Mouse (Mus musculus): ENCODE measurements around the gene Brd7.

The Brd7 gene

DNA sequence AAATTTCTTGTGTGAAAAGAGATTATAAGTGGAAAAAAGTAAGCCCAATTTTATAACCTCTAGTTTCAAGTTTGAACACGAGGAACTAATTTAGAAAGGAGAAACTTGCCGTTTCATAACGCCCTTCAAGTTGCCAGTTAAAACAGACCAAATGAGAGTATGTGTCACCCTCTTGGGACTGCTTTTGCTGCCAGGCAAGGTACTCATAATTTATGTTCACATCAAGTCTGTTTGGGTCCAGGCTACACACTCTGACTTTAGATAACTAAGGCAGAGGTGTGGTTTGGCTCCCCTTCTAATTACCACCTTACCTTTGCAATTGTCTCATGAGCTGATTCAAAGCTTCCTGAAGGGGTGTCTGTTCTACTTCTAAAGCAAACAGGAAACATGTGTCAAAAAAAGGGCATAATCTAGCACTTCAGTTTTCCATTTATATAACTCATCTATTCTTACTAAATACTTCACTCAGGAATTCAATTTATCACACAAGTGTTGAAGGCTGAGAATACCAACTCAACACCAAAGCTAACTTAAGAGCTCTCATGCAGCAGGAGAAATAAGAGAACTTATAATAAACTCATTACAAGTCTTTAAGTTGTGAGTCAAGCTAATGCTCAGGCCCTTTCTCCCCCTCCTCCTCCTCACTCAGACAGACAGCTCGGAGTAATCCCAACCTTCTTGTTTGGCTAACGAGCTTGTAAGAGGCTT lies 4.6 kb downstream of the Brd7 start:
- no peak for DNase-seq (ENCODE audit: low spot score in 2 of 2)

DNA sequence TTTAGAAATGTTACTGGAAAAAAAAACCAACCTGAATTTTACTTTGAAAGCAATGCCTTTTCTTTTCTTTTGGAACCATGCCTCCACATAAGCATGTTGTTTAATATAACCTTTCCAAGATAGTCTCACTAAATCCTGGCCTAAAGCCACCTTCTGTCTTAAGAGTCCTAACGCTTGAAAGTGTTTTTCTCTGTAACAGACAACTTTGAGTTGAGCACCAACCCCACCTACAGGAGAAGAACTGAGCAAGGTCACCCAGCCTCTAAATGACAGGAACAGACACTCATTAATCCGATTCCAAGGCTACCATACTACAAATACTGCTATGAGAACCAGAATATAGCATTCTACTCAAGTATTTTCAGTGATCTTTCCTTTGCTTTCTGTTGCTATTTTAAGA lies 12.9 kb downstream of the Brd7 start:
- no peak for DNase-seq (ENCODE audit: low spot score in 2 of 2)

DNA sequence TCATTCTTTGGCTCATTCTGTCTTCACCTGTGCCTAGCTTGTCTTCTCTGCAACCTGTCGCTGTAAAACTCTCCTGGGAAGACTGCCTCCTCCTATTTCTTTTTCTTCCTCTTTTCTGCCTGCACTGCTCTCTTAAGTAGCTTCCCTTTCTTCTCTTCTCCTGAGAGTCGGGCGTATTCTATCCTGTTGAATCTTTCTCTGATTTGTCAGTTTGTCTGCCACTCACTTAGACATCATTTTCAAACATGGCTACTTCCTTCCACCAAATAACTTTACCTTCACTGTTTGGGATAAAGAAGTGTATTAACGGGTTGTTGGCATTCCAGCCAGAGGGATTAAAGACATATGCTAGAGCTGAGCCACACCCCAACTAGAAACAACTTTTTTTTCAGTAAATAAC lies 20.0 kb downstream of the Brd7 start:
- no peak for DNase-seq (ENCODE audit: low spot score in 2 of 2)

DNA sequence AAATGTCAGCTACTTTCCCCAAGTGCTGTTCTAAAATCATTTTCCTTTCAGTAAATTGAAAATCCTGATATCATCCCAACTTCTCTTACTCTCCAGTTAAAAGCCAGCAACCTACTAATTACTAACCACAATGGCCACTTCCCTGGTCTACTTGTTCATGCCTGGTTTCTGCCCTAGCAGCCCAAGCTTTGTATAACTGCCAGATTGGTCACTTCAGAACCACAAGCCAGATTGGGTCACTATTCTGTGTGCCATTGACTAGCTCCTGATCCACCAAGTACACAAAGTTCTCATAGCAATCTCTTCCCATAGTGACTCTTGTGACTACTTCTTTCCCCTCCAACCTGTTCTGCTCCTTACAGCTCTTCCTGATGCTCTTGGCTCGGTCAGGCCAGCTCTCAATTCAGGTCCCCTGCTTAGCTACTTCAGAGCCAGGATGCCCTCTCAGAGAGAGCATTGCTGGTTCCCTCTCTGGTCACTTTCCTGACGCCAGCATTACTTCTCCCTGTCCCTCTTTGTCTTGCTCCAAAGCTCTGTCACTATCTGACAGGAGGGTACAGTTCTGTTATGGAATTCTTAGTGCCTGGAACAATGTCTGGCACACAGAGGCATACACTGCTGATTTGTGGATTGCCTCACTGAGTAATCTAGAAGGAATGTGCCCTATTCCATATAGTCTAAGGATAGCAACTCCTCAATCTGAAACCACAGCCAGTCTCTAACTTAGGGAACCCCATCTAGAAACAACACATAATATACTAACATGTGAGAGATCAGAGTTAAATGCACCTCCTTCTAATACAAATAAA lies 21.9 kb downstream of the Brd7 start:
- no peak for DNase-seq (ENCODE audit: low spot score in 2 of 2)

DNA sequence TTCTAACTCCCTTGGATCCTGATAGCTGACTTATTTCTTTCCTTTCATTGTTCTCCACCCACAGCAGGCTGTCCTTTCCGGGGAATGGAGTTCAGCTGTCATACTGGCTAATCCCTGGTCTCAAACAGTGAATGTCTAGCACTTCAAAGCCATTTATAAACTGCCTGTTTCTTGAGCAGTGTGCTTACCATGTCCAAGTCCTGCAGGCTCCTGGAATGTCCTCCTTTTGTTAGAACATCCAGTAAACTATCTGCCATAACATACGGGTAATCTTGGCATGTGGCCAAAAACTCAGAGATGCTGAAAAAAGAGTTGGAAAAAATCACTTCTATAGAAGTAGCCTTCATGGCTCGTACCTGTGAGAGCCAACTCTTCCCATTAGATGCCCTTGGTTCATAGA lies 22.8 kb downstream of the Brd7 start:
- no peak for DNase-seq (ENCODE audit: low spot score in 2 of 2)

DNA sequence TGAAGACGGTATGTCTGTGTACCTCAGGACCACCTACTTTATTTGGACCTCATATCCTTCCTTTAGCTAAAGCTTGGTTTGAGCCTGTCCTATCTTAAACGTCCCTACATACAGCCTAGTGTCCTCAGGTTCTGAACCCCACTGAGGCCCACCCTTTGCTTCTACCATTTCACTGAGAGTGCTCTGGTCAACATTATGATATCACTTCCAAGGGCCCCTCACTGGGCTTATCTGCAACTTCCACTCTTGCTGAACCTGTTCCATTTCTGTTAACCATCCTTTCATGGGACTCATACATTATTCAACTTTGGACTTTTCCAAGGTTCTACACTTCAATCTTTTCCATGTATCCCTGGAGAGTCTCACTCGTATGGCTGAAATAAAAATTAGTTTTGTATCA lies 27.0 kb downstream of the Brd7 start:
- no peak for DNase-seq (ENCODE audit: low spot score in 2 of 2)

DNA sequence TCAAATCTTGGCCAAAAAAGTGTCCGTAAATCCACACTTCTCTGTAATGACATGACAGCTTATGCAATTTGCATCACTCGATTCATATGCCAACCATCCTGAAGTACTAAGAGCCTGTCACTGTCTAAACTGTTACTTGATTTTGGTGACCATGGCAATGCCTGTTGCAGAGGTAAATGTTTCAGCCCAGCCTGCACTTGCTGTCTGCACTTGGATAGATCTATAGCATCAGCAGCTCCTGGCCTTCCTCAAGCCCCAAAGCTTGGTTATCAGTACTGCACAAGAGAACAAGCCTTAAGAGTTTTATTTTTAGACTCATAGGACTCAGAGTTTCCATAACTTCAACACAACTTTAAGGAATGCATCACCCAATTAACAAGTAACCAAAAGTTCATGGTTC lies 27.6 kb downstream of the Brd7 start:
- DNase-seq (ENCODE audit: low spot score in 2 of 2): no peak

DNA sequence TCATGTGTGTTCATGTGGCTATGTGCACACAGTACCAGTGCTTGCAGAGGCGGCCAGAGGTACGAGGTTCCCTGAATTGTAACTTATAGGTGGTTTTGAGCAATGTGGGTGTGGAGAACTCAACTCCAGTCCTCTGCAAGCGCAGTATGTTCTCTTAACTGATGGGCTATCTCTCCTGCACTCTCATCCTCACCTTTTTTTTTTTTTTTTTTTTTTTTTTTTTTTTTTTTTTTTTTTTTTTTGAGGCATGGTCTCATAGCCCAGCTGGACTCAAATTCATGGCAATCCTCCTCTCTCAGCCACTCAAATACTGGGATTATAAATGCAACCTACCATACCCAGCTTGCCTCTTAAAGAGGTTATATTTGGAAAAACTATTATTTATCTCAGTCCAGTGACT lies 31.2 kb downstream of the Brd7 start:
- DNase-seq (ENCODE audit: low spot score in 2 of 2): no peak

DNA sequence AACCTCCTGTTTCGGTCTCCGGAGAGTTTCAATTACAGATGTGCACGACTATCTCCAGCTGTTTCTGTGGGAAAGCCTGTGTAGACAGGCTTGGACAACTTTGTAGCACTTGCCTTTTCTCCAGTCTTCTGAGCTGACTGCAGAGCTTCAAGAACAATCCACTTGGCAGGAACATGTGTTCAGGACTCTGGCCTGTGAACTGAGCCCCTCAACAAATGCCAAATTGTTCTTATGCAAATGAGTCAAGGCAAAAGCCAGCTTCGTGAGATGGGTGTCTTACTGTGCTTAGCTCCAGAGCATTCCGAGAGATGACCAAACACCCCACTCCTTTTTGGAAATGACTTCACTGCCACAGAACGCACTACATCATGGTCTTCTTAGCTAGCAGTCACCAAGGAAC lies 33.3 kb downstream of the Brd7 start:
- peak in 1 of 2 experiments; percentile 16 for DNase-seq (ENCODE audit: low spot score in 2 of 2)

DNA sequence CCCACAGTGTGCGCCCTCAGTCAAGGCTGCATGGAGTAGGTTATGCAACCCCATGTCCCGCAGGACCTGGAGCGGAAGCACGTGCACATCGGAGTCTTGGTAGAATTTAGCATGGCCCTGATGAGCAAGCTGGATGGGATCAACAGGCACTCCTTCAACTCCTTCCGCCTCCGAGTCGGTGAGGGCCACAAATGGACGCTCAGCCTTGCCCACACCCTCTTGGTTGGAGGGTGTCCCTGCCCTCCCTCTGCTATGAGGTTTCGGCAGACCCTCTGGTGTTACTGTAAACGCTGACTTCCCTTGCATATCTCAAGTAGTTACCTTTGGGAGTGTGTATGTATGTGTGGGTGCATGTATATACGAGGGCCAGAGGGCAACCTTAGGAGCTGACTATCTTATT lies 35.7 kb downstream of the Brd7 start:
- no peak for DNase-seq (ENCODE audit: low spot score in 2 of 2)

DNA sequence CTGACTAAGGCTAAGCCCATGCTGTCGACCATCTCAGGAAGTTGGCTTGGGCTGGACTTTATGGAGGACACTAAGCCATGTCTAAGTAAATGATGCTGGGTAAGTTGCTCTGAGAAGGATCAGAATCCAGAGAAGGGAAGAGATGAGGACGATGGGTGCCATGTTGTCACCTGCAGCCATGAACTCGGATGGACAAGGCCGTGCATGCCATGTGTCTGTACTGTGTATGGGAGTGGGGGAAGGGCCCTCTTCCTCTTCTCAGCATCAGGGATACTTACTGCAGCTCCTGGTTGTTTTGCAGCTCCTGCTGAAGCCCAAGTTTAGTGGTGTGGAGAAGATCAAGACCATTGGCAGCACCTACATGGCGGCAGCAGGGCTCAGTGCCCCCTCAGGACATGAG lies 36.2 kb downstream of the Brd7 start:
- no peak for DNase-seq (ENCODE audit: low spot score in 2 of 2)

DNA sequence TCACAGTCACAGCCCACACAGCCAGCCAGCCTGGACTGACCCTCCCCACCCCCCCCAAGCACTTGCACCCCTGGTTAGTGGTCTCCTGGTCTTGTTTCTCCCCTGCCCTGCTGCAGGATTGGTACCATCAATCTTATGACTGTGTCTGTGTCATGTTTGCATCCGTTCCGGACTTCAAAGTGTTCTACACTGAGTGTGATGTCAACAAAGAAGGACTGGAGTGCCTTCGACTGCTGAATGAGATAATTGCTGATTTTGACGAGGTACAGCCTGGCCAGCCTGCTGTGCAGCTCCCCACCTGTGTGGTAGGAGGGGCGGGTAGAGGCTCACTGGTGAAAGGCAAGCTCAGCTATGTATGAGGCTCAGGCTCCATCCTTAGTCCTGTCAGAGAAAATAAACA lies 36.7 kb downstream of the Brd7 start:
- no peak for DNase-seq (ENCODE audit: low spot score in 2 of 2)

DNA sequence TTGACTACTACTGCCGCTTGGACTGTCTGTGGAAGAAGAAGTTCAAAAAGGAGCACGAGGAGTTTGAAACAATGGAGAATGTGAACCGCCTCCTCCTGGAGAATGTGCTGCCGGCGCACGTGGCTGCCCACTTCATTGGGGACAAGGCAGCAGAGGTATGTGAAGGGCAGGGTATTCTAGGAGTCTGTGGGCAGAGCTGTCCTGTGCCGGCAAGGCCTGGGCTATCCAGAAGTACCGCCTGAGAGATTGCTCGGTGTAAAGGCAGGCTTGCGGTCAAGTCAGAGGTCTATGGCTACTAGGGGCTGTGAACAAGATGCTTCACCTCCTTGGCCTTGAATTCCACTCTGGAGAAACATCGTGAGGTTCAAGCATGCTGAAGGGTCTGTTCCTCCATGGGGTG lies 37.2 kb downstream of the Brd7 start:
- no peak for DNase-seq (ENCODE audit: low spot score in 2 of 2)

DNA sequence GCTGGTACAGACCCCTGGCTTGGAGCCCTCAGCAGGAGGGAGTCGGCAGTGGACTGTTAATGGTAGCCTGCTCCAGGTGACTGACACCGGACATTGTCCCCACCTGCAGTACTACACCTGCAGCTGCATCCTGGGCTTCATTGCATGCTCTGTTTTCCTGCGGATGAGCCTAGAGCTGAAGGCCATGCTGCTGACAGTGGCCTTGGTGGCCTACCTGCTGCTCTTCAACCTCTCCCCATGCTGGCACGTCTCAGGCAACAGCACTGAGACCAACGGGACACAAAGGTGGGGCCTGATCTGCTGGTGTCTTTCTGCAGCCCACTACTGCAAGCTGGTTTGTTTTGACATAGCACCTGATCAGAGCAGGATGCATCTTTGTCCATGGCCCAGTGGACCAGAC lies 38.5 kb downstream of the Brd7 start:
- no peak for DNase-seq (ENCODE audit: low spot score in 2 of 2)

DNA sequence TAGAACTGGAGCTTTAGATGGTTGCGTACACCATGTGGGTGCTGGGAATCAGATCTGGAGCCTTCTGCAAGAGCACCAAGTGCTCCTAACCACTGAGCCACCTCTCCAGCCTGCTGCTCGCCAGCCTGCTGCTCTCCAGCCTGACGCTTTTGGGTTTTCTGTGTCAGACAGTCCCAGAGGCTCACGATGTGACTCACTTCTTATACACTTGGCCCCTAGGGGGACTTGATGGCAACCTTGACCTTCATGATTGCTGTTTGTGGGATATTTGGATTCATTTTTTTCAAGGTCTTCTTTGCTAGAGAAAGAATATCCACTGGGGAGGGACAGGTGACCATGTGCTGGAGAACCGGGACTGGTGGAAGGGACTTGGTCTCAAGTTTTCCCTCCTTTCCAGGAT lies 40.6 kb downstream of the Brd7 start:
- no peak for DNase-seq (ENCODE audit: low spot score in 2 of 2)

DNA sequence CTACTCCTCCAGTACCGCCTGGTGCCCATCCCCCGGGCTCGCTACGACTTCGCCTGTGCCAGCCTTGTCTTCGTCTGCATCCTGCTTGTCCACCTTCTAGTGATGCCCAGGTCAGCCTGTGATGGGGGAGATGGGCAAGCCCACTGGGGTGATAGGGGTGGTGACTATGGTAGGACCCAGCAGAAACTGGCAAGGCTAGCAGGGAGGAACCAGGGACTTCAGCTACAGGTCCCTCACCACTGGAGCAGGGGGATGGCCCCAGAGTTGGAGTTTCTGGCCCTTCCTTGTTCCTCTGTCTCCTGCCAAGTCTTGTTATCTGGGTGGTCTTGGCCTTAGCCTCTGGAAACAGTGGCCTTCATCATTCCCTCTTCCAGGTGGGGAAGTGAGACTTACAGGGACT lies 41.9 kb downstream of the Brd7 start:
- DNase-seq (ENCODE audit: low spot score in 2 of 2): no peak

DNA sequence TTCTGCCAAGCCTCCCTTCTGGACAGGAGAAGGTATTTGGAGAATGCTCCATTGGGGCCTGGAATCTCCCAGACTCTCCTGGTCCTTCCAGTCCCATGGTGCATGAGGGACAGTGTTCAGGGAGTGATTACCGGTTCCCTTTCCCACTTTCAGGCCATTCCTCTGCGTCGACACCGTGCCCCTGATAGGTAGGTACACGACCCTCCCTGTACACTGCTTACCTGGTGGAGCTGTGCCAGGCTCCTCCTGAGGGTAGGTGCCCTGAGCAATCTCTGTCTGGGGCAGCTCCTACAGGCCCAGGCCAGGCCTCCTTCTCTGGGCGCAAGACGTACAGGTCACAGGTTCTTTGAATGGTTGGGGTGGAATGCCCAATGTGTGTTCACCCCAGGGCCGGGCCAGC lies 43.8 kb downstream of the Brd7 start:
- DNase-seq (ENCODE audit: low spot score in 2 of 2): no peak

DNA sequence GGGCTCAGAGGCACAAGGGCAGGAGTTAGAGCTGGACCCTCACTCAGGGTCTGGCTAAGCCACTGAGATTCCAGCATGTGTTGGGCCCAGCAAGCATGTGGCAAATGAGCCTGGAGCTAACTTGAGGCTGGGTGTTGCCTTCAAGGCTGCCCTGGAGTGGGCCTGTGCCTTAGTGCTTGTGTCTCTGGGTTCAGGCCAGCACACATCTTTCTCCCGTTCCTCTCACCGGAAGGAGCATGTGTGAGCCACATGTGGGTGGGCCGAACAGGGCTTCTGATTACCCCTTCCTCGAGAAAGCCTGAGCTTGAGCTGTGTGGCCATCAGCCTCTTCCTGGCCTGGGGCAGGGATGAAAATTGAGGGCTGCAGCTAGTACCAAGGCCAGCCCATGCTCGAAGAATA lies 44.7 kb downstream of the Brd7 start:
- DNase-seq (ENCODE audit: low spot score in 2 of 2): no peak

DNA sequence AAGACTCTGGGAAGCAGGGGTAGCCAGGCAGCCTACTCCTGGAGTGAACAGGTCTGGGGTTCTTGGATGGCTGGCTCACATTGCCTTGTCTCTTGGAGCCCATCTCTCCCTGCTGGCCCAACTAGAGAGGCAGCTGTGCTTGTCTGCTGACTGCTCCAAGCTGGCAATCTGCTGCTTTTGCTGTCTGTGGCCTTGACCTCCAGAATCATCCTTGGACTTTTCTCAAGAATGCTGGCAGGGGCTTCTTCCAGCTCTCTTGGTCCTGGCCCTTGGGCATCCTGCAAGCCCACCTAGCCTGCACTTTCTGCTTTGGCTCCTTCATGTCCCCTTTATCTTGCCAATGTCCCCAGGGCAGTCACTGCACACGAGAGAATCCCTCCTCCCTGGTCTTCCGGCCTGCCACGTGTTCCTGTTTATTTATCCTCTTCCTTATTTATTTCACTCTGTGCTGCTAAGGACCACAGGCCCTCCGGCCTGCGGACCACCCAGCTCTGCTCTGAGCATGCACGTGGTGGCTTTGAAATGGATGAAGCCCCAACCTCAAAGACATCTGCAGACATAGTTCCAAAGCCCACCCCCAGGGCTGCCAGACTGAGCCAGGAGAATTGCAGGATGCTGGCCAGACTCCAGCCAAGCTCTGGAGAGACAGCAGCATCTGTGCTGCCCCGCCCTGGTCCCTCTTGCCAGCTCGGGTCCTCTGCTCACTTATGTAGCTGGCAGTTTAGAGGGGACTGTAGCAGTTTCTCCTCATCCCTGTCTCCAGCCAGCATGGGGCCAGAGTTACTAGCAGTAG lies 45.7 kb downstream of the Brd7 start:
- peak in 1 of 2 experiments; percentile 79 for DNase-seq (ENCODE audit: low spot score in 2 of 2)

DNA sequence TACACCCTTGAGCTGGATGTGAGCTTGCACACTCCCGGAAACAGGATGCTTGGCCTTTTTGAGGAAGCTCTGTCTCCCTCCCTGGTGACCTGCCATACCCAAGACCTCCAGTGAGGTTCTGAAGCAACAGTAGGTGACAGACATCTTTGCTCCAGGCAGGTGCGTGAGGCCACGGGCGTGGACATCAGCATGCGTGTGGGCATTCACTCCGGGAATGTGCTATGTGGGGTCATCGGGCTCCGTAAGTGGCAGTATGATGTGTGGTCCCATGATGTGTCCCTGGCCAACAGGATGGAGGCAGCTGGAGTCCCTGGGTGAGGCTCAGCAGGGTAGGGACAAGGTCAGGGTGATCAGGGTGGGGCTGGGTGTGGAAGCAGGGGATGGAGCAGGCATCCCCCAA lies 46.7 kb downstream of the Brd7 start:
- DNase-seq (ENCODE audit: low spot score in 2 of 2): no peak

DNA sequence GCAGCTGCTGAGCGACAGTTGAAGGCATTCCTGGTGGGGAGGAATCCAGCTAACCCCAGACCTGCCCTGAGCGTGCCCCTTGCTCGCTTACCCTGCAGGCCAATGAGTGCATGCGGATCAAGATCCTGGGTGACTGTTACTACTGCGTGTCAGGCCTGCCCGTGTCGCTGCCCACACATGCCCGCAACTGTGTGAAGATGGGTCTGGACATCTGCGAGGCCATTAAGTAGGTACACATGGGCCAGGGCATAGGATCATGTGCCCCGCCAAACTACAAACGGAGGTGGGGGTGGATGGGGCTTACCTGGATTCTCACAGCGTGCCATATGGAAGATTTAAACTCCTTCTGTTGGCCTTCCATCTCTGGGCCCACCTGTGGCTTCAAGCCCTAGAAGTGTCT lies 48.0 kb downstream of the Brd7 start:
- DNase-seq (ENCODE audit: low spot score in 2 of 2): no peak

DNA sequence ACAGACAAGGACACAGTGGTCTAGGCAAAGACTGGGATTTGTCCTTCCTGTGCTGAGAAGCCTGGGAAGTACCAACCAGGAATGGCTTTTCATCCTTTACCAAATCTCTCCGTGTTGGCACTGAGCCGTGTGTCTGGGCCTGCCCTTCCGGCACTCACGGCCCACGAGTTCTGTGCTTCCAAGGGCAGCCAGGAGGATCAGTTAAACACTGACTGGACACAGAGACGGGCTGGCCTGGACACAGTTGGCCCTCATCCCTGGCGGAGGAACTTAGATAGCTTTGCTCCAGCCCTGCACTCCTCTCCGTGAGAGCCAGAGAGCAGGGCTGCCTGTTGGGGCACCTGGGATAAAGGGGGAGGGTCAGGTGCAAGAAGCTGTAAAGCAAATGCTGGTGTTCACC lies 49.0 kb downstream of the Brd7 start:
- DNase-seq (ENCODE audit: low spot score in 2 of 2): peak in 1 of 2 experiments; percentile 68

DNA sequence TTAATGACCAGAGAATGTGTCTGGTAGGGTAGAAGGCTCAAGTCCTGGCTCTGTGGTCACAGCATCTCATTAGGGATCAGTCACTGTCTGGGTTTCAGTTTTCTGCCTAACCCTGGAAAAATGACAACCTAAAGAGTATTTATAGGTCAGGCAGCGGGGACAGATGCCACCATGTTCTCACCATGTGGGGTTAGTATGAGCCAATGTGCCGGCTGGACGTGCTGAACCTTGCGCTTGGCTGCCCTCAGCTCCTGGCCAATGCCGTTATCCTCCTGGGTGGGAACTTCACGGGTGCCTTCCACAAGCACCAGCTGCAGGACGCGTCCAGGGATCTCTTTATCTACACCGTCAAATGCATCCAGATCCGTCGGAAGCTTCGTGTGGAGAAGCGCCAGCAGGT lies 51.7 kb downstream of the Brd7 start:
- DNase-seq (ENCODE audit: low spot score in 2 of 2): no peak
